Mouse (Mus musculus) mesoderm, embryonic 11.5 days (tissue): ENCODE data around the gene Rbm45.
A peak's percentile ranks its signal among the peaks of the same experiment; 100 is the strongest.

Source experiments
- DNase-seq: peaks from one replicate; pipeline ENCODE4 v3.0.0-alpha.2; 2012; ENCODE audit warnings: low read depth, low spot score

The Rbm45 gene

DNA sequence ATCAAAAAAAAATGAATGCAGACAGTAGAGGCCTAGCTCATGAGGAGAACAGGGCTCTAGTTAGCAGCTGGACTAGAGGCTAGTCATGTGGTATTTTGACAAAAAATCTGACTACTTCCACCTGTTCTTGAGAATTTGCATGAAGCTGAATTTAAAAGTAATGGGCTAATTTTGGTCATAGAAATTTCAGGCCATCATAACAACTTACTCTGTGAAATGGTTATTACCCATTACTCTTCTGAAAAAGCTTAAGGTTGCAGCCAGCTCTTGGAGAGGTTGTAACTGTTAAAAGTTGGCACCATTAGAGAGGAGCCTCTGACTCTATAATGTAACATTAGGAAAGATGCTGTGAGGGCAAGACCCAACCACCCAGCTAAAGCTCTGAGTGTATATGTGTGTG, 16.7 kb downstream of the Rbm45 start:
- DNase-seq, result no peak

DNA sequence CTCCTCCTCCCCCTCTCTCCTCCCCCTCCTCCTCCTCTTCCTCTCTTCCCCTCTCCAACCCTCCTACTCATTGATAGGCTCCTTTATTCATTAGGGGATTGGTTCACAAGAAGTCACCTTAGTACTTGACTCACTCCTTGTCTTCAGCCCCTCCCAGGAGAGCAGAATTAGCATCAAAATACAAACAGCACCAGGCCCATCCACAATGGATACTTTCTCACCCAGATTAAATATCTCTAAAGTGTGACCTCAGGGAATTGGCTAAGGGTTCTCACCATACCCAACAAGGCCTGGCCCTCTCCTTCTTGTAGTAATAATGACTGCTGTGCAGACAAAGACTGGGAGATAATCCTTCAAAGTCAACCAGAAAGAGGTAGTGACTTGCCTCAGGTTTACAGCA, 30.4 kb downstream of the Rbm45 start:
- no peak for DNase-seq

DNA sequence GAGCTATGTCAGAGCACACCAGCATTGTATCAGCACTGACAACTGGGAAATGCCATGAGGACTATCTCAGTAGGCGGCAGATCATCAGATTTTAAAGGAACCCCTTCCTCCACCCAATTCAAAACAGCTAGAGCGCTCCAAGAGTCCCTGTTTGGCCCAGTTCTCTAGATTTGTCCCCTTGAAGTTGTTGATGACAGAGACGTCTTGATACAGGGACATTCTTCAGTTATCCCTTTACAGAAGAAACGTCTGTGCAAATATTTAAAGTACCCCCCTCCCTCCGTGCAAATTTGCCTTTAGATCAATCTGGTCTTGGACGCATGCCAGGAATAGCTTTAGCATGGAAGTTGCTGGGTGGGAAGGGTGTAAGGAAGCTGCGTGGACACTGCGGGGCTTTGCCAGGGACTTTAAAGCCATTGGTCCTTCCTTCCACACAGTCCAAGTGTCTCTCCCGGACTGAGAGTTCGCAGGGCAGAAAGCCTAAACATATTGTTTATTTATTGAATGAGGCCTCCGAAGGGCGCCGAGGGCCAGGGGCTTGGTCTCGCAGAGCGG, 35.9 kb downstream of the Rbm45 start:
- DNase-seq, result peak; percentile 52

DNA sequence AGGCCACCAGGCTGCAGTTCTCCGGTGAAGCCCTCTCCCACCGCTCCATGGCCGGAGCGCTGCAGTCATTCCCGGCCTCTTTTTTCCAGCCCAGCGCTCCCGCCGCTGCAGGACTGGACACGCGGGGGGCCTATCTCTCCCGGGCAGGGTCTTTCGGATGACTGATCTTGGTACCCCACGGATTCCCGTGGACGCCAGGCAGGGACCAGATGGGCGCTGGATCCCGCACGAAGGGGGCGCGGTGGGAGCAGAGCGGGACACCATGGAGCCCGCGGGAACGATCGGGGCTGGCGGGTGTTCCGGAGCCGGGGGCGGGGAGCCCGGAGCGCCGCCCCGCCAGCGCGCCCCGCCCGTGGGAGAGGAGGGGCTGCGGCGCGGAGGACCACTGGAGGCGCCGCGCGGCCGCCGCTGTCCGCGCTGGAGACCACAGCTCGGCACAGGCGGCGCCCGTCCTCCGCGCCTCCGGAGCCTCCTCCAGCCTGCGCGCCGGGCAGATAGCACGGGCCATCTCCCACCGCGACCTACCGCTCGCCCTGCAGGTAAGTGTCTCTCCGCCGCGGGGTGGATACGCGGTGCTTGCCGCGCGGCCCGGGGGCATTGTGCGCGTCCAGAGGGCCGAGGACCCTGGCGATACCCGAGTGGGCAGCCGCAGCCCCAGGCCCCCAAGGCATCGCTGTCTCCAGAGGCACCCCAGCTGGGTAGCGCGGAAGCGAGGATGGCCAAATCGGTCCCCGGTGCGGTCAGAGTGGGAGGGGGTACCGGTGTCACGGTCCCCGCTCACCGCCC, 36.6 kb downstream of the Rbm45 start, which contains the start of gene Osbpl6:
TSS of gene Osbpl6 (plus strand) at position 358 of the 786 bp plus-strand sequence.
- peak; percentile 76 for DNase-seq

DNA sequence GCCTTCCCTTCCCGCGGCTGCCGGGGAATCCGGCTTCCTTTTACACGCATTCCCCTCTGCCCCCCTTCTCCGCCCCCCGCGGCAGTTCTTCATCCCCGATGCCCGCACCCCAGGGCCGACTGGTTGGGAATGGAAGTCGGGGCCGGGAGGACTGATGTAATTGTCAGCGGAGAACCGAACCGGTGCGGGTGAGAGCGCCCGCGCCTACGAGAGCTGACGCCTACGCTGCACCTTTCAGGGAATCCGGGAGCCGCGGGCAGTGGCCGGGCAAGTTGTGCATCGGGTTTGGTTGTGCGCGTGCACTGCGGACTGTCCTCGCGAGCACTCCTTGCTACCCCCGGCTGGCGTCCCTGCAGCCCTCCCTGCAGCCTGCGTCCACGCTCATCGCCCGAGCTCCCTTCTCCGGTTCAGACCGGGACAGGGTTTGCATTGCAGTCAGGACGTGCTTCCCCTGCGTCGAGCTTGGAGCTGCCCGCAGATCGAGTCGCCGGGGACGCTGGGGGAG, 37.2 kb downstream of the Rbm45 start:
- peak; percentile 74 for DNase-seq

DNA sequence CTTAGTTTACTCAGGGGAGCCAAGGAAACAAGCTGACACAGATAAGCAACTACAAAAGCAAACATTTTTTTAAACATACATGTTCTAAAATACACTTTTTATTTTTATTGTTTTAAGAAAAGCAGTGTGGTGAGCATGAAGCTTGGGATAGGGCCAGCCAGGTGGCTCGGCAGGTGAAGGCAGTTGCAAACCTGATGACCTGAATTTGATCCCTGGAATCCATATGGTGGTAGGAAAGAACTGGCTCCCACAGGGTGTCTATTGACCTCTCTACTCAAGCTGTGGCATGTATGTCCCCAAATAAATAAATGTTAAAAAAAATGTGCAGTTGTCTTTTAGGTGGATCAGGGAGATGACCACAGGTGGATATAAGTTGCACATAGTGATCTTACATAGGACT, 39.7 kb downstream of the Rbm45 start:
- DNase-seq, result no peak

DNA sequence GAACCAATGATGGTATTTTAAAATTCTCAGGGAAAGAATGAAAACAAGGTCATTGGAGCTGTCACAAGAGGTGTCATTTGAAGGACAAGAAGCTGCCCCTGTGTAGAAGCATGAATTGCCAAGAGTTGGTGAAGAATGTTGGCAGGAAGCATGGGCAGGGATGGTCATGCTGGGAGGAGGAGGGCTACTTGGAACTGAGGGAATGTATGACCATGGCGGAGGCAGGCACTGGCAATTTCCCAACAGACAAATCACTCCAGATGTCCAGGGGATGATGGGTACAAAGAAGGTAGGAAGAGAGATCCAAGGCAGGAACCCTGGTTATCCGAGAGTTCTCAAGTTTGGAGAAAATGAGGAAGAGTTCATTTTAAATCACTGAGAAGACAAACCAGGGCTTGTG, 40.2 kb downstream of the Rbm45 start:
- no peak for DNase-seq

DNA sequence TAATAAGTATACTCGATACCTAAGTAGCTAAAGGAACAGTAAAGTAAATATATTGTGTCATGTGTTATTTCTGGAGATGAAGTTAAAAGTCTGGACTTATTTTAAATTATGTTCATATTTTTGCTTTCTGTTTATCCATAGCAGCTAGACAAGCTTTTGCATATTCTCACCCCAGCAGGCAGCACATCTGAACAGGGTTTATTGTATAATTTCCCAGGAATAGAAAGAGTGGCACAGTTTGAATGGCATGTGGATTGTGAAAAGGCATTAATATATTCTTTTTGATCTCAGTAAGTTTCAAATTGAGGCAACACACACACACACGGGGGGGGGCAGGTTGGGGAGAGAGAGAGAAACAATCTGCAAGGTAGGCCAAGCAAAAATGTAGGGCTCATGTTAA, 43.1 kb downstream of the Rbm45 start:
- no peak for DNase-seq

DNA sequence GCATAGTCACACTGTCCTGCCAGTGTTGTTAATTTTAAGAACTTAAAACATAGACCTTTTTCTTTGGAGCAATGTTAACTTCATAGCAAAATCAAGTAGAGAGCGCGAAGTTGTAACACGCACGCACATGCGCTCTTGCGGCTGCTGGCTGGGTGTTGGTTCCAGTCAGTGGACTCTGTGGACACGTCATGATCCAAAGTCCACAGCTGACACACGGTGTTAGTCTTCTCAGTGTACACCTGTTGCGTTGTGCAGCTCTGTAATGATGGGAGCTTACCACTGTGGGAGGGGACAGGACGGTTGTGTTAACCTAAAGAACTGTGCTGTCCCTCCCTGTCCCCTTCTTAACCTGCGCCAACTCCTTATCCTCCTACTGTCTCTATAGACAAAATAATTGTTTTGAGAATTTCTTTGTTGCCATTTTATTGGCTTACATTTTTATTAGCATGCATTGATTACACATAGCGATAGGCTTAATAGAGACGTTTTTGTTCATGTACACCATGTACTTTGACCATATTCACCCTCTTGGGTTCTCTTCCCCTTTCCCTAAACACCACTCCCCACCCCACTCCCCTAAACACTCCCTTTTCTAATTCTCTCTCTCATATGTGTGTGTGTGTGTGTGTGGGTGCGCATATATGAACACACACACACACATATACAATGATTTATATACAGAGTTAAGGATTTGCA, 47.8 kb downstream of the Rbm45 start:
- DNase-seq, result no peak

DNA sequence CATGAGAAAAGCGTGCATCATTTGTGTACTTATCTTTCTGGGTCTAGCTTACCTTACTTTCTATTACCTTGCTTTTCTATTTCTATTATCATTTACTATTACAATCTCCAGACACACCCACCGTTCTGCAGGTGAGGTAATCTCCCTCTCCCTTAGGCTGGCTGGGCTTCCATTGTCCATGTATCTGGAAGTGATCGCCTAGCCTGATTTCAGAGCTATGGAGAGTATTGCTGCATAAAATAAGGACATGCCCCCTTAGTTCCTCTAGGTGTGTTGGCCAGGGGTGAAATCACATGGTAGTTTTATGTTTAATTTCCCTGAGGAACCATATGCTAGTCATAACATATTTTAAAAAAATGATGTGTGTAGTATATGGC, 48.3 kb downstream of the Rbm45 start:
- no peak for DNase-seq

DNA sequence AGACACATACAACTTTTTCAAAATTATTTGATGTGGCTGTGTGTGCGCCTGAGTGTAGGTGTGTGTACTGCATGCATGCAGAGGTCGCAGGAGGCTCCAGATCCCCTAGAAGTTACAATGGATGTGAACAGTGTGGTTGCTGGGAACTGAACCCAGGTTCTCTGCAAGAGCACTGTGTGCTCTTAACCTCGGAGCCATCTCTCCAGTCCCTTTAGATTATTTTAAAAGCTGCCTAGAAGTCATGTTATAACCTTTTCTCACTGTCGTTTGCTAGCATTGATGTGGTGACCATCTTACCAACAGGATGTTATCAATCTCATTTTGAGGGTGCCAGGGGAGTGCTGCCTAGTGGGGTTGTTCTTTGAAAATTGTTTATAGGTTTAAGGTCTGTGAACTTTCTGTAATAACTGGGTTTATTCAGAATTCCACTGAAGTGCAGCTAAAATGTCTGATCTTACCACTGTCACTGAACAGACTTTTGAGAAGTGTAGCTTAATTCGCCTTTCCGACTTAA, 51.7 kb downstream of the Rbm45 start:
- DNase-seq, result no peak

DNA sequence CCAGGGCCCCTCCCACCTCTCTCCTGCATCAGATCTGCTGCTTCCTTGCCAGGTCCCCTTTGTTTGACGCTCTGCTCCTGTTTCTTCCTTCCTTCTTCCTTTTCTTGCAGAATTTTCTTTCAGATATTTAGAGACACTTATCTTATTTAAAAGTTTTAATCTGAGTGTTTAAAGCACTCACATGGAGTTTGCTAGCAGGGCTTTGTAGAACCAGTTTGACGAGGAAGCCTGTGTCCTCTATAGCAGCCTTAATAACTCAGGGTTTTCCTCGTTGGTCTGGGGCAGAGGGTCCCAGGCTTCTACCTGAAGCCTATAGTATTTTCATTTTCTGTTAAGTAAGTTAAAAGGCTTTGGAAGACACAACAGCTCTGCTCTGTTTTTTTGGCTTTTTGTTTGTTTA, 57.0 kb downstream of the Rbm45 start:
- DNase-seq, result no peak

DNA sequence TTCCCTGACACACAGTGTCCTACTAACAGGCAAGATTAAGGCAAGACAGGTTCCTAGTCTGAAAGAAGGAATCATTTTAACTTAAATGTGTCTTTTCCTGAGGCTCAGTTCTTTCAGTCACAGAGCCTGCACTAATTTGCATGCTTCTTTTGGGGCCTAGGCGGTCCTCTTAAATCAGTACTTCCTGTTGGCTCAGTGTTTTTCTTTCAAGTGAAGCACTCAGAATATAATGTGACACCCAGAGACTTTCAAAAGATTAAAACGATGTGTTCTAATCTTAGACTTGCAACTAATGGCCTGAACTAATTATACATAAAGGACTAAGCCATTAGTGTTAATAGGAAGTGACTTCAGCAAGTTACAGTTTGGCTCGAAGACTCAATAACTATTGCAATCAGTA, 59.5 kb downstream of the Rbm45 start:
- DNase-seq, result no peak

DNA sequence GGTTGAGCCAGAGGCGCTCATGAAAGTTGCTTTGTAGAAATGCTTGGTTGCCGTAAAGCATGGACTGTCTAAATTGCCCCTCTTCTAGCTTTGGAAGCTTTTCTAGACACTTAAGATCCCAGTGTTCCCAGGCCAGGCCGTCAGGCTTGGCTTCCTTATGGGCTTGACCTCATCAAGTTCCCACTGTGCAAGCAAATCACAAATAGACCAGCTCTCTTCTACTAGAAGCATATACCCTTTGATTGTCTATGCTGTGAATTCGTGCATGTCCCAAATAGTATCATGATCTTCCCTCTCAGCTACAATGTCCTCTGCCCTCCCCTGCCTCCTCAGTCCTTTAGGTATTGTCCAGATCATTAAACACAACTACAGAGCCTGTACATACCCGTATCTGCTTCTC, 60.1 kb downstream of the Rbm45 start:
- DNase-seq, result no peak

DNA sequence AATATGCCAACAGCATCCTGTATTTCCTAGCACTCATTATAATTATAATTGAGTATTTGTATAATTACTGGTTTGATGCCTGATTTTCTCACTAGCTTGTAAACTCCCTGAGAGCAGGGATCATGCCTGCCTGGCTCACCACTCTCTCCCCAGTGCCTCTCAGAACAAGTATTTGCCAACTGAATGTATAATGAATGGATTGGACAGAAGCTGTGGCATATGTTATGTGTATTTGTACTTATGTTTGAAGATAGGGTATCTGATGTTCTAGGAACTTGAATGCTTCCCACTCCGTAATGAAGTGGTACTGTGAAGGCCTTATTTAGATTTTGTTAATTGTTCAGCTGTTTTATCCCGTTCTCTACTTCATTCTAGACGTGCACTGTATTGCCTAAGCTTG, 60.8 kb downstream of the Rbm45 start:
- DNase-seq, result no peak
